Mouse (Mus musculus): ENCODE measurements around the gene Mysm1. TPM values are rescaled to one million over a fixed set of nuclear protein-coding genes. Genes with fewer than 3 reads are reported as not detected.

Gene Mysm1
- polyA plus RNA-seq, 1 experiment from 2014 or later, result 17.6 TPM

DNA sequence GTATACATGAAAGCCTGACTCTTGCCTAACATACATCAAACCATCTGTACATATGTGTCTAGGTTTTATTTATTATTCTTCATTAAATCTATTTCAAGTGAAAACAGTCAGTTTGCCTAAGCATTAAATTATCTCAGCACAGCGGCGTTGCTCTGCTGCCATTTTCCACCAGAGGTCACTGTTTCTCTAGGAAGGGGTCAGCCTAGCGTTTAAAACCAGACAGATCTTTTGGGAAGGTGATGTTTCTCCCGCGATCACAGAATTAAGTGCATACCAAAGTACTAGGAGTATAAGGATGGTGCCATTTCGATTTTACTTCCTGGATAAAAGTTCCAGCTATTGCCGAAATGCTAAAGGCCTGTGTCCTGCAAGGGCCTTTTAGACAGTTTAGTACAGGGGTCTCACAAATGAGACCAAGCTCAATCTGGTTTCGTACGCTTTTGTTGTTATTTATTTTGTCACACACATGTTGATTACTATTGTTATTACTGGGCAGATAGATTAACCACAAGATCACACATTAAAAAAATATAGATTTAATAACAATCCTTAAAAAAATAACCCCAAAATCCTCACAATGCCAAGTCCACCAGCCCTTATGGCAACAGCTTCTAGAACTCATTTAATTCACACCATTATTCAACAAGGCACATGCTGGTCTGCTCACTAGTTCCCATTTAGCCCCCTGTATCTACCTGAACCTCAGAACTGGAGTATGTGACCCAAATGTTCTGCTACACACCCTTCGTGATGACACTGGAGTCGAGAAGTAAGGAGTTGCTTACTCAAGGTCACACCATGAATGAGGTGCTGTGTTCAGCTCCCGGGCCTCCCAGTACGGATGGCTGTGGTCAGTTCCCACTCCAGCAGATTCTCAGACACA is 29.5 kb upstream of the Mysm1 start:
- 42% methylated on average over 13 of the region's 13 CpGs for WGBS
- ATAC-seq, result peak; percentile 61

DNA sequence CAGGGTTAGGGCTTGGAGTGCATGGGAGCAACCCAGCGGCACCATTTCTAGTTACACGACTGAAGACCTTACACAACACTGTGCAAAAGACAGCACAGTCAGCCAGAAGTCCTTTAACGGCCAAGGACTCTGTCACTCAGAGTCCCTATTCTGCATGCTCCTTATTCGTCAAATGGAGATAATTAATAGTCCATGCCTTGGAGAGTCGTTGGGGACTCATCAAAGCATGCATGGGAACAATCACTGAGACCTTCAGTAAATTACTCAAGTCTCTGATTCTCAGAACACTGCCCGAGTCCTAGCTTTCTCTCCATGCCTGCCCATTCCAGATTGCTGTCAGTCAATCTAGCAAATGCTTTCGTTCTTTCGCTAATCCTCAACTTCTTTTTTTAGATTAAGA is 28.9 kb upstream of the Mysm1 start:
- no peak overlapping the region for H3K4me3 ChIP-seq (ENCODE audit: low read length)
- no peak overlapping the region for H3K4me2 ChIP-seq (ENCODE audit: low read depth, low read length)
- 67% methylated on average over 8 of the region's 8 CpGs for WGBS
- H3K36me3 ChIP-seq (ENCODE audit: control insufficient read depth, insufficient read depth, low read length), result no peaks in the 10 kb centered on the region
- H3K4me1 ChIP-seq (ENCODE audit: control insufficient read depth, insufficient read depth, low read length), result no peaks in the 10 kb centered on the region
- H3K9ac ChIP-seq (ENCODE audit: low read depth, low read length), result no peak overlapping the region
- no peaks in the 10 kb centered on the region for H3K9me3 ChIP-seq (ENCODE audit: control insufficient read depth, low read length)
- H3K27me3 ChIP-seq (replicated peaks; ENCODE audit: control insufficient read depth, insufficient read depth, low read length), result no peaks in the 10 kb centered on the region
- no peak for ATAC-seq
- H3K27ac ChIP-seq (ENCODE audit: low read length), result no peak overlapping the region

More for the DNA sequence above, 29.5 kb upstream of the Mysm1 start:
- Histone ChIP-seq H3K27me3 (replicated peaks; ENCODE audit: control insufficient read depth, insufficient read depth, low read length) (no peaks in the 10 kb centered on the region), H3K9ac (ENCODE audit: low read depth, low read length) (no peak overlapping the region), H3K36me3 (ENCODE audit: control insufficient read depth, insufficient read depth, low read length) (no peaks in the 10 kb centered on the region), H3K27ac (ENCODE audit: low read length) (no peak overlapping the region), H3K4me2 (ENCODE audit: low read depth, low read length) (no peak overlapping the region), H3K9me3 (ENCODE audit: control insufficient read depth, low read length) (no peaks in the 10 kb centered on the region), H3K4me3 (ENCODE audit: low read length) (no peak overlapping the region), H3K4me1 (ENCODE audit: control insufficient read depth, insufficient read depth, low read length) (no peaks in the 10 kb centered on the region)

- Histone ChIP-seq H3K9me3 (ENCODE audit: control insufficient read depth, low read length) (no peaks in the 10 kb centered on the region), H3K4me1 (ENCODE audit: control insufficient read depth, insufficient read depth, low read length) (no peaks in the 10 kb centered on the region), H3K27ac (ENCODE audit: low read length) (no peak overlapping the region), H3K9ac (ENCODE audit: low read depth, low read length) (no peak overlapping the region), H3K4me3 (ENCODE audit: low read length) (no peak overlapping the region), H3K27me3 (replicated peaks; ENCODE audit: control insufficient read depth, insufficient read depth, low read length) (no peaks in the 10 kb centered on the region), H3K36me3 (ENCODE audit: control insufficient read depth, insufficient read depth, low read length) (no peaks in the 10 kb centered on the region), H3K4me2 (ENCODE audit: low read depth, low read length) (no peak overlapping the region)
- ATAC-seq, result 0 out of 2 replicates have a peak, but pooled peaks have one; percentile 41
- 61% methylated on average over 6 of the region's 6 CpGs for WGBS
These were observed 26.4 kb upstream of the Mysm1 start for GRCm38 (mm10) chr4:95005251-95005830.

DNA sequence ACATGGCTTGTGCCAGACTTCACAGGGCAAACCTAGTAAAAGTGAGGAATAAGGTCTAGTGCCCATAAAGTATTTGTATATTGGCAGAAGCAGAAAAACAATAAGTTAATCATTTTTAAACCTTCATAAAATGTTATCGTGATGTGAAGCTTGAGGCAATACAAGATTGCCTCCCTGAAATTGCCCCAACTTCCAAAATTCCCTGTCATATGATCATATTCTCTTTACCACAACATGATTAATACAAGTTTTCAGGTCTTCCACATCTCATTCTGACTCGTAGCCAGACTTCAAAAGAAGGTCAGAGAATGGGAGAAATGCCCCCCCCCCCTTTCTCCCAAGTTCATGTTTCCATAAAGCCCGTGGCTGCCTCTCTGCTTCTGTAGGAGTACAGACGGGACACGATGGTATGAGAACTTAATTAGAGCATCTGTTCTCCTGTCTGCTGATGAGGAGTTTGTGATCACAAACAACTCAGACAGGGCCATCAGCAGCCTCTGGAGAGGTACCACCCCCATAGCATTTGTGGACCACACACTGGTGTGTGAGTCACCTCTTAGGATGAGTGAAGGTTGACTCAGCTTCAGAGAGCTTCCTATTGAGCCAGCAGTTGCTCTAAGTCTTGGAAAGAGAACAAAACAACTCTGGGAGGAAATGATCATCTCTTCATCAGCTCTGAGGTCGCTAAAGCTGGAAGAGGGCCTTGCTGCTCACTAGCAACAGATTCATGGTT is 22.3 kb upstream of the Mysm1 start:
- WGBS, result 53% methylated on average over 6 of the region's 6 CpGs
- H3K27ac ChIP-seq (ENCODE audit: low read length), result no peak overlapping the region
- no peaks in the 10 kb centered on the region for H3K4me1 ChIP-seq (ENCODE audit: control insufficient read depth, insufficient read depth, low read length)
- ATAC-seq, result no peak
- H3K36me3 ChIP-seq (ENCODE audit: control insufficient read depth, insufficient read depth, low read length), result no peaks in the 10 kb centered on the region
- H3K4me2 ChIP-seq (ENCODE audit: low read depth, low read length), result no peak overlapping the region
- no peak overlapping the region for H3K9ac ChIP-seq (ENCODE audit: low read depth, low read length)
- no peaks in the 10 kb centered on the region for H3K27me3 ChIP-seq (replicated peaks; ENCODE audit: control insufficient read depth, insufficient read depth, low read length)
- H3K4me3 ChIP-seq (ENCODE audit: low read length), result no peak overlapping the region
- no peaks in the 10 kb centered on the region for H3K9me3 ChIP-seq (ENCODE audit: control insufficient read depth, low read length)

DNA sequence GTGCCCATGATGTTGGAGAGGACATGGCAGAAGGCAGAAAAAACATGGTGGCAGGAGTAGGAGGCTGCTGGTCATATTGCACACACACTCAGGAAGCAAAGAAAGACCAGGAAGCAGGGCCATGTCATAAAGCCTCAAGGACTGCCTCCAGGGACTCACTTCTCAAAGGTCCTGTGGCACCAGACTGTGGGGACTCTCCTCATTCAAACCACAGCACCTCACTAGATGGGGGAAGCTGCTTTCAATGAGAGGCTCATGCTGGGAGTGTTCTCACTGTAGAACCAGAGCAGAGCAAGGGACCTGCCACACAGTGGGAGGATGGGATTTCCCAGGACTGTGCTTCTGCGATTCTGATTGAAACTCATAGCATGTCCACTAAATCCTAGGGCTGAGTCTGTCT is 21.2 kb upstream of the Mysm1 start:
- no peaks in the 10 kb centered on the region for H3K36me3 ChIP-seq (ENCODE audit: control insufficient read depth, insufficient read depth, low read length)
- no peaks in the 10 kb centered on the region for H3K9me3 ChIP-seq (ENCODE audit: control insufficient read depth, low read length)
- no peak for ATAC-seq
- H3K27ac ChIP-seq (ENCODE audit: low read length), result no peak overlapping the region
- no peak overlapping the region for H3K4me3 ChIP-seq (ENCODE audit: low read length)
- no peak overlapping the region for H3K9ac ChIP-seq (ENCODE audit: low read depth, low read length)
- no peaks in the 10 kb centered on the region for H3K27me3 ChIP-seq (replicated peaks; ENCODE audit: control insufficient read depth, insufficient read depth, low read length)
- no peak overlapping the region for H3K4me2 ChIP-seq (ENCODE audit: low read depth, low read length)
- WGBS, result 91% methylated on average over 1 of the region's 1 CpGs
- H3K4me1 ChIP-seq (ENCODE audit: control insufficient read depth, insufficient read depth, low read length), result no peaks in the 10 kb centered on the region

- Histone ChIP-seq H3K9me3 (ENCODE audit: control insufficient read depth, low read length) (no peaks in the 10 kb centered on the region), H3K36me3 (ENCODE audit: control insufficient read depth, insufficient read depth, low read length) (no peaks in the 10 kb centered on the region), H3K4me2 (ENCODE audit: low read depth, low read length) (no peak overlapping the region), H3K27me3 (replicated peaks; ENCODE audit: control insufficient read depth, insufficient read depth, low read length) (no peaks in the 10 kb centered on the region), H3K9ac (ENCODE audit: low read depth, low read length) (no peak overlapping the region), H3K4me1 (ENCODE audit: control insufficient read depth, insufficient read depth, low read length) (no peaks in the 10 kb centered on the region), H3K27ac (ENCODE audit: low read length) (no peak overlapping the region), H3K4me3 (ENCODE audit: low read length) (no peak overlapping the region)
- no peak for ATAC-seq
- 66% methylated on average over 3 of the region's 3 CpGs for WGBS
These were observed 20.3 kb upstream of the Mysm1 start for GRCm38 (mm10) chr4:94999249-94999648.

DNA sequence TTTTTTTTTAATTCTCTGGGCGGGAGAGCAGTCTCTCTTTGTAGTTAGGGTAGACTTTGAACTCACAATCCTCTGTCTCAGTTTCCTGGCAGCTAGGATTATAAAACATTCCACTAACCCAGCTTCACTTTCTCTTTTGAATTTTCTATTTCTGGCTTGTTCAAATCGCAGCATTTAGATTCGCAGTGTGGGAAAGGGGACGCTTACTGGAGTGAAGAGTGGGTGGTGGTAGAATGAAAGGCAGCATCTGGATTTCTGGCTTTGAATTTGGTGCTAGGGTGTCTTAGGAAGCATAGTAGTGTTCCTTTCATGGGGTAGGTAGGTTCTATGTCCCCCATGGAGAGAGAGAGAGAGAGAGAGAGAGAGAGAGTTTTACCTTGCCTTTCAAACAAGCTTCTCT is 17.0 kb upstream of the Mysm1 start:
- no peak overlapping the region for H3K27ac ChIP-seq (ENCODE audit: low read length)
- H3K9me3 ChIP-seq (ENCODE audit: control insufficient read depth, low read length), result no peaks in the 10 kb centered on the region
- H3K36me3 ChIP-seq (ENCODE audit: control insufficient read depth, insufficient read depth, low read length), result no peaks in the 10 kb centered on the region
- no peak overlapping the region for H3K4me2 ChIP-seq (ENCODE audit: low read depth, low read length)
- no peak for ATAC-seq
- no peaks in the 10 kb centered on the region for H3K27me3 ChIP-seq (replicated peaks; ENCODE audit: control insufficient read depth, insufficient read depth, low read length)
- no peak overlapping the region for H3K4me3 ChIP-seq (ENCODE audit: low read length)
- no peaks in the 10 kb centered on the region for H3K4me1 ChIP-seq (ENCODE audit: control insufficient read depth, insufficient read depth, low read length)
- H3K9ac ChIP-seq (ENCODE audit: low read depth, low read length), result no peak overlapping the region
- 81% methylated on average over 4 of the region's 4 CpGs for WGBS

DNA sequence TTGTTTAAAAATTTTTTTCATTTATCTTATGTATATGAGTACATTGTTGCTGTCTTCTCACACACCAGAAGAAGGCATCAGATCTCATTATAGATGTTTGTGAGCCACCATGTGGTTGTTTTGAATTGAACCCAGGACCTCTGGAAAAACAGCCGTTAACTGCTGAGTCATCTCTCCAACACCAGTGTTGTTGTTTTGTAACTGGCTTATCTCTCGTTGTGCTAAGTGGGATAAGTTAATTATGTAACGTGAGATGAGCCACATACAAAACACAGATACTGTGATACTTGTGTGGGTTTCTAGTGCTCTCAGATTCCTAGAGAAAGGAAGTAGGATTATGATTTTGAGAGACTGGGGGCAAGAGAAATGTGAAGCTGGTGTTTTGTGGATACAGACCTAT is 11.3 kb upstream of the Mysm1 start:
- no peak overlapping the region for H3K4me3 ChIP-seq (ENCODE audit: low read length)
- no peaks in the 10 kb centered on the region for H3K9me3 ChIP-seq (ENCODE audit: control insufficient read depth, low read length)
- ATAC-seq, result no peak
- no peaks in the 10 kb centered on the region for H3K27me3 ChIP-seq (replicated peaks; ENCODE audit: control insufficient read depth, insufficient read depth, low read length)
- 51% methylated on average over 3 of the region's 3 CpGs for whole genome bisulfite sequencing
- no peak overlapping the region for H3K9ac ChIP-seq (ENCODE audit: low read depth, low read length)
- no peak overlapping the region for H3K4me2 ChIP-seq (ENCODE audit: low read depth, low read length)
- no peak overlapping the region for H3K27ac ChIP-seq (ENCODE audit: low read length)
- no peaks in the 10 kb centered on the region for H3K4me1 ChIP-seq (ENCODE audit: control insufficient read depth, insufficient read depth, low read length)
- no peaks in the 10 kb centered on the region for H3K36me3 ChIP-seq (ENCODE audit: control insufficient read depth, insufficient read depth, low read length)

DNA sequence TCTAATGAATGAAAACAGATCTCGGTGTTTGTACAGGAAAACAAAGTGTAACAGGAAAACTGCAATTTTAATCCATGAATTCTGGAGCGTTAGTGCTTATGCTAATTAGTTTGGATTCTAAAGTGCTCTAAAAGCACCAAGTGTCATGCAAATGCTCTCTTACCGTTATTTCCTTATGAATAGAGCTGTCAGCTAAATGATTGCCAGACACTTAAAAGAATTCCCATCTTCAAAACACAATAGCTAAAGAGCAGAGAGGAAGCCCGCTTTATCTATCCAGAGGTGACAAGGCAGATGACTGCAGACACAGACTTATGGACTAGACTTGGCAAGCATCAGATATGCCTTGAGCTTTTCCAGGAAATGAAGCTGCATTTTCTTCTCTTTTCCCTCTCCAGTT is 8.8 kb upstream of the Mysm1 start:
- Histone ChIP-seq H3K4me2 (ENCODE audit: low read depth, low read length) (no peak overlapping the region), H3K4me1 (ENCODE audit: control insufficient read depth, insufficient read depth, low read length) (no peaks in the 10 kb centered on the region), H3K9ac (ENCODE audit: low read depth, low read length) (no peak overlapping the region), H3K9me3 (ENCODE audit: control insufficient read depth, low read length) (no peaks in the 10 kb centered on the region), H3K27me3 (replicated peaks; ENCODE audit: control insufficient read depth, insufficient read depth, low read length) (no peaks in the 10 kb centered on the region), H3K36me3 (ENCODE audit: control insufficient read depth, insufficient read depth, low read length) (no peaks in the 10 kb centered on the region), H3K27ac (ENCODE audit: low read length) (no peak overlapping the region), H3K4me3 (ENCODE audit: low read length) (no peak overlapping the region)
- ATAC-seq, result no peak
- WGBS, result 49% methylated on average over 4 of the region's 4 CpGs
